Mouse (Mus musculus): Measurements from ENCODE around the gene Copa. TPM values are rescaled to one million over a fixed set of nuclear protein-coding genes. Genes with fewer than 3 reads are reported as not detected.

Copa gene
- polyA plus RNA-seq (2012; rRNA removed) (28.9 and 29.1 TPM in 2 replicates), polyA plus RNA-seq (2014; fragmentation: Nextera tagmentation; extraction: Ambion mirVana) (49.6 and 54.6 TPM in 2 replicates)

DNA sequence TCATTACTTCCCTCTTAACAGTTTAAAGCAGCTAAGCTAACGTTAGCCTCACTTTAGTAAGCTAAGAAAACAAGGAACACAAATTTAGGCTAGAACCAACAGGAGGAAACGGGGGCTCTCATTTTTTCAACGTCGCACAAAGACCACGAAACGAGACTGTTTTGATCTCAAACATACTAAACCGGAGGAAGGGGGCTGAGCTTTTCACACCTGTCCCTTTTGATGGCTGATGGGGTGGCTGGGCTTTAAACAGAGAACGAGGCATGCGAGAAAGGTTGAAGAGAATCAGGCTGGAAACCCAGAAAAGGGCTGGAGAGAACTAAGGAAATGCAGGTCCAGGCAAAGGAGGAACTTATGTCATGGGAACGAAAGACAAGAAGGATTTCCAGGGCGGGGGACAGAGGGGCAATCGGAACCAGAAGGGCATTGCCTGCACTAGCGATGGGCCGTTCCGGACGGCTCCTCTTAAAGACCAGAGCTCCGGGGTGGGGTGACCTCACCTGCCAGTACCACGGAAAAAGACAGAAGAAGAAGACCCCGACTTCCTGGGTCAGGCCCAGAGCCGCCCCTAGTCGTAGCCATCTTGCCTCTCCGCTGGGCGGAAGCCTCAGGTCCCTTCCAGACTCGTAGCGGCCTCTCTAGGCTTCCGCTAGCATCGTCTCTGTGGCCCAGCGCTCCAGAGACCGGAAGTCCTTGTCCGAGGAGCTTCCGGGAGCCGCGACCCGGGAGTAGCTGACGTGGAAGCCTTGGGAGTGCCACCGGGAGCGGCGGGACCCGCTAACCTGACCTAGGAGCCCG, at the start of gene Copa, which contains the start of gene Ncstn:
Gene Copa, plus strand, starts transcription at position 429 of the 798 bp plus-strand sequence.
Gene Ncstn, minus strand, starts transcription at position 695 of the 798 bp plus-strand sequence.
- ATAC-seq (ENCODE audit: insufficient read depth) (peak; percentile 99), DNase-seq (ENCODE audit: low read depth in 3 of 3, low spot score in 3 of 3) (peak; percentile 88 to 93 (median 89))
- peak within 1 kb of the TSS; percentile 91 for H3K9ac ChIP-seq (replicated peaks)
- peak within 1 kb of the TSS; percentile 56 for H3K27ac ChIP-seq
- H3K4me3 ChIP-seq (ENCODE audit: insufficient read depth in 1 of 2, low read depth in 2 of 2, low read length in 2 of 2): peak within 1 kb of the TSS; percentile 85 to 95
- no peak for TF ChIP-seq EP300 (IDR thresholded peaks at IDR 0.05; ENCODE audit: low read depth)
- TF ChIP-seq CTCF (IDR thresholded peaks at IDR 0.05; ENCODE audit: low read depth): peak; percentile 58
- no peaks in the 10 kb centered on the region for H3K27me3 ChIP-seq (ENCODE audit: control insufficient read depth, insufficient read depth, low read length)
- peak within 1 kb of the TSS; percentile 80 for H3K4me2 ChIP-seq (ENCODE audit: low read depth)
- peaks cover 9 to 11% of the 10 kb centered on the region in 2 experiments for H3K4me1 ChIP-seq (replicated peaks; ENCODE audit: control insufficient read depth in 2 of 2, insufficient read depth in 2 of 2, low read length in 1 of 2)
- H3K9me3 ChIP-seq (ENCODE audit: control insufficient read depth, low read length): no peaks in the 10 kb centered on the region
- WGBS (ENCODE audit: insufficient replicate concordance): under 1% methylated on average over 40 of the region's 40 CpGs
- H3K36me3 ChIP-seq (replicated peaks; ENCODE audit: control insufficient read depth, insufficient read depth, low read depth): peaks cover 10% of the 10 kb centered on the region; the same call in 1 of the 2 replicates

GRCm38 (mm10) chr1:172046410-172046809, 35.9 kb upstream of the Copa start:
- 59% methylated on average over 8 of the region's 8 CpGs for WGBS (ENCODE audit: insufficient replicate concordance)
- no peak overlapping the region for H3K27ac ChIP-seq
- ATAC-seq (ENCODE audit: insufficient read depth) (no peak), DNase-seq (ENCODE audit: low read depth in 3 of 3, low spot score in 3 of 3) (no peak)
- H3K9me3 ChIP-seq (ENCODE audit: control insufficient read depth, low read length): no peaks in the 10 kb centered on the region
- H3K4me3 ChIP-seq (ENCODE audit: insufficient read depth in 1 of 2, low read depth in 2 of 2, low read length in 2 of 2): no peak overlapping the region
- H3K4me2 ChIP-seq (ENCODE audit: low read depth): no peak overlapping the region
- H3K36me3 ChIP-seq (replicated peaks; ENCODE audit: control insufficient read depth, insufficient read depth, low read depth): no peaks in the 10 kb centered on the region
- no peaks in the 10 kb centered on the region for H3K4me1 ChIP-seq (replicated peaks; ENCODE audit: control insufficient read depth in 2 of 2, insufficient read depth in 2 of 2, low read length in 1 of 2)
- H3K27me3 ChIP-seq (ENCODE audit: control insufficient read depth, insufficient read depth, low read length): no peaks in the 10 kb centered on the region; the same call in 1 of the 2 replicates
- H3K9ac ChIP-seq (replicated peaks): no peak overlapping the region
- no peak for TF ChIP-seq CTCF (IDR thresholded peaks at IDR 0.05; ENCODE audit: low read depth)
- no peak for TF ChIP-seq EP300 (IDR thresholded peaks at IDR 0.05; ENCODE audit: low read depth)

DNA sequence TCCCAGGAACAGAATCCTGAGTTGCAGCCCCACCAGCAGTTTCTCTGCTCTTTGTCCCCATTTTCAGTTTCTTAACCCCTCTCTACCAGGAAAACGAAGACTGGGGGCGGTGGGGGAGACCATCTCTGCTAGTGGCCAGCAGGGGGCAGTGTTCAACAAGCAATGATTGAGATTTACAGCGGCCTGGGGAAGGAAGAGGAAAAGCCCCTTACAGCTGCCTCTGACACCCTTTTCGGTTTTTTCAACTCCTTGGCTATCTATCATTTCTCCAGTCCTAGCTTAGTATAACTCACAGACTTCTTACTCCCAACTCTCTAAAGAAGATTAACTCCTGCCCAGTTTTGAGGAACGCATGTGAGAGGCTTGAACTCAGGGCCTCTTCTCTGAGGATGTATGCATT, 35.4 kb upstream of the Copa start:
- WGBS (ENCODE audit: insufficient replicate concordance): 16% methylated on average over 5 of the region's 5 CpGs
- TF ChIP-seq CTCF (IDR thresholded peaks at IDR 0.05; ENCODE audit: low read depth) (peak; percentile 87), EP300 (IDR thresholded peaks at IDR 0.05; ENCODE audit: low read depth) (no peak)
- Histone ChIP-seq H3K4me2 (ENCODE audit: low read depth) (no peak overlapping the region), H3K27me3 (ENCODE audit: control insufficient read depth, insufficient read depth, low read length) (peaks cover under 1% of the 10 kb centered on the region; the same call in 1 of the 2 replicates), H3K4me1 (replicated peaks; ENCODE audit: control insufficient read depth in 2 of 2, insufficient read depth in 2 of 2, low read length in 1 of 2) (no peaks in the 10 kb centered on the region), H3K9me3 (ENCODE audit: control insufficient read depth, low read length) (no peaks in the 10 kb centered on the region), H3K4me3 (ENCODE audit: insufficient read depth in 1 of 2, low read depth in 2 of 2, low read length in 2 of 2) (no peak overlapping the region), H3K27ac (no peak overlapping the region), H3K9ac (replicated peaks) (no peak overlapping the region), H3K36me3 (replicated peaks; ENCODE audit: control insufficient read depth, insufficient read depth, low read depth) (no peaks in the 10 kb centered on the region)
- DNase-seq (ENCODE audit: low read depth in 3 of 3, low spot score in 3 of 3): peak; percentile 24 to 49 (median 35)
- no peak for ATAC-seq (ENCODE audit: insufficient read depth)

DNA sequence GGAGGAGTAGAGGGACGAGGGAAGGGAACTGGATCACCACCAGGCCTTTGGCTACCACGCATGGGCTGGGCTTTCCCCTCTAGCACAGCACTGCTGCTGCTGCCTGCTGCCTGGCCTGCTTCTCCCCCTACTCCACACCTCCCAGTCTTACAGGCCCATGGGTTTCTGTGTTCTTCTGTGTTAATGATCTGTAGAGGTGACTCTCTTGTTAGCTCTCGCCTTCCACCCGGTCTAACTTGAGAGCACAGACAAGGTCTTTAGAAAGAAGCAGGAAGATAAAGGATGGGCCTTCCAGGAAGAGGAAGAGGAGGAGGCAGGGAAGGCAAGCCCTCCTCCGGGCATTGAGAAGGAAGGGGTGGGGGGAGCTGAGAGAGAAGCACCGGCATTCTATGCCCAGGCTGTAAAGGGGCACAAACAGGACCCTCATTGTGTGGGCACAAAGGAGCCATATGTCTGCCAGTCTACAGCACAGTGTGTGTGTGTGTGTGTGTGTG, 34.0 kb upstream of the Copa start:
- Histone ChIP-seq H3K4me1 (replicated peaks; ENCODE audit: control insufficient read depth in 2 of 2, insufficient read depth in 2 of 2, low read length in 1 of 2) (no peaks in the 10 kb centered on the region), H3K4me3 (ENCODE audit: insufficient read depth in 1 of 2, low read depth in 2 of 2, low read length in 2 of 2) (0 out of 4 replicates have a peak overlapping the region, but pooled peaks of 1 of the 2 experiments have one; percentile 10), H3K36me3 (replicated peaks; ENCODE audit: control insufficient read depth, insufficient read depth, low read depth) (no peaks in the 10 kb centered on the region), H3K4me2 (ENCODE audit: low read depth) (no peak overlapping the region), H3K27me3 (ENCODE audit: control insufficient read depth, insufficient read depth, low read length) (peaks cover 13% of the 10 kb centered on the region), H3K9me3 (ENCODE audit: control insufficient read depth, low read length) (no peaks in the 10 kb centered on the region), H3K27ac (no peak overlapping the region), H3K9ac (replicated peaks) (no peak overlapping the region)
- WGBS (ENCODE audit: insufficient replicate concordance): 21% methylated on average over 6 of the region's 6 CpGs
- TF ChIP-seq EP300 (IDR thresholded peaks at IDR 0.05; ENCODE audit: low read depth) (no peak), CTCF (IDR thresholded peaks at IDR 0.05; ENCODE audit: low read depth) (no peak)
- ATAC-seq (ENCODE audit: insufficient read depth): no peak
- no peak for DNase-seq (ENCODE audit: low read depth in 3 of 3, low spot score in 3 of 3)

All from liver, embryonic 14.5 days (tissue).